Mouse (Mus musculus) cerebellum, postnatal 4 days (tissue): ENCODE results near the gene Olfr1385.
"Not testable (repeated sequence)": the region's sequence is repeated elsewhere in the genome, so short reads cannot be mapped to it uniquely, and the experiment has no call there.

Experiments
- DNase-seq, 2 experiments: peaks; one replicate each; pipeline ENCODE4 v3.0.0; 2022; ENCODE audit warnings: low spot score in 2 of 2, mixed read lengths in 1 of 2

Gene Olfr1385

DNA sequence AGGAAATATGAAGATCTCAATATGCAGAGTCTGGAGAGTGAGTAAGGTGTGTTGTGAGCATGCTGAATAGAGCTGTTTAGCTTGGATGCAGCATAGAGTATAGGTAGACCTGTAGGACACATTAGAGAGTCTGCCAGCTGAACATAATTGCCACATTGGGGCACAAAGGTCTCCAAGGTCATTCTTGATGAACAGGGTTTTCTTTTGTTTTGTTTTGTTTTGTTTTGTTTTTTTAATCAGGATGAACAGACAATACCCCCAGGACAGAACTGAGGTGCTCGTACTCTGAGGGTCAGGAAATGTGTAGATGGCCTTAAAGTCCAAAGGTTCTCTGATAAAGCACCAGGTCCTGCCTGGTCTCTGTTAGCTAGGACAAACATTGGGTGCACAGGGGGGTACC lies at the start of gene Olfr1385:
Gene Olfr1385, plus strand, starts transcription at position 301 of the 400 bp plus-strand sequence.
- not testable (repeated sequence) for DNase-seq

DNA sequence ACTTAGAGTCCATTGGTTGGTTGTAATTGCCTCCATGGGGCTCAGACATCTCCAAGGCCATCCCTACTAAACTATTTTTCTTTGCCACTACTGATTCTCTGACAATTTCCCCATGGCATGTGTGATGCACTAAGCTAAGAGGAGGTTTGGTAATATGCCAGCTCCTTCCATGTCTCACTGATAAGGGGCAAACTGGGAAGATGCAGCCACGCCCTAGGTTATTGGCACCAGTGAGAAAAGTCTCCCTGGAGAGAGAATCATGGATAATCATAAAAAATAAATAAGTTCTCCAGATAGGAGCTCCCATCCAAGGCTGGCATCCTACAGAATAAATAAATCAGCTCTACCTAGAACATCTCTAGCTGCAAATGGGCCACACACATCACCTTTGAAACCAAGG lies 33.8 kb upstream of the Olfr1385 start, which contains the start of gene Olfr1387:
Gene Olfr1387, plus strand, starts transcription at position 301 of the 400 bp plus-strand sequence.
- no peak for DNase-seq

GRCm38 (mm10) chr11:49464746-49465145 lies 24.1 kb upstream of the Olfr1385 start, which contains the start of gene Olfr1386:
Gene Olfr1386 (plus strand): TSS chr11:49465046.
- not testable (repeated sequence) for DNase-seq

GRCm38 (mm10) chr11:49485973-49486372 lies 2.9 kb upstream of the Olfr1385 start:
- no peak for DNase-seq

DNA sequence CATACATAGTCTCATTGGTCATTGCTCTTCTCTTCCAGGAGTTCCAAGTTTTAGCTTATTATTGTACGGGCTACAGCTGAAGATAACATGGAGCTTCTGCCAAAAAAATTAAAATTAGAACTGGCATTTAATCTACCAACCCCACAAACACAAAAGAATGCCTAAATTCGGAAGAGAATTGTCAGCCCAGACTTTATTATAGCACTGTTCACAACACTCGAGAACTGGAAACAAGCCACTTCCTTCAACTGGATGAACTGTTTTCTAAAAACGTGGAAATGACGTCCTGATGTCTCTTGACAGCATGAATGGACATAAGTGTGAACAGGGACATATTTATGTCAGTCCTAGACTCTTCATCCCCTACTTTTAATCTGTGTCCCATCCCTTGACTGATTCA lies 29.2 kb downstream of the Olfr1385 start:
- DNase-seq: no peak

DNA sequence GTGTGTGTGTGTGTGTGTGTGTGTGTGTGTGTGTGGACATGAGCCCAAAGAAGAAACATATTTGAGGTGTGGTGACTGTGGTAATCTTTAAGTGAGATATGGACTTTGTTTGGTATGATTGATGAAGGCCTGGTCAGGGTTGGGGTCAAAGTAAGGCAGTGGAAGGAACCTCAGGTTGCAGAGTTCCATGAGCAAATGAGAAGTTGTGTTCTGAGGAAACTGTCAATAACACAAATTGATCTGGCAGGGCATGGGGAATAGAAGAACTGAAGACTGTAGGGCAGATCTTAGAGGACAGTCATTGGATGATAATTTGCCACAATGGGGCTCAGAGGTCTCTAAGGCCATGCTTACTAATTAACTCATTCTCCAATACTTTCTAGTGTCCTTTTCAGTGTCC lies 30.5 kb downstream of the Olfr1385 start, which contains the start of gene Olfr1383:
Gene Olfr1383, plus strand, starts transcription at position 301 of the 400 bp plus-strand sequence.
- DNase-seq: no peak

DNA sequence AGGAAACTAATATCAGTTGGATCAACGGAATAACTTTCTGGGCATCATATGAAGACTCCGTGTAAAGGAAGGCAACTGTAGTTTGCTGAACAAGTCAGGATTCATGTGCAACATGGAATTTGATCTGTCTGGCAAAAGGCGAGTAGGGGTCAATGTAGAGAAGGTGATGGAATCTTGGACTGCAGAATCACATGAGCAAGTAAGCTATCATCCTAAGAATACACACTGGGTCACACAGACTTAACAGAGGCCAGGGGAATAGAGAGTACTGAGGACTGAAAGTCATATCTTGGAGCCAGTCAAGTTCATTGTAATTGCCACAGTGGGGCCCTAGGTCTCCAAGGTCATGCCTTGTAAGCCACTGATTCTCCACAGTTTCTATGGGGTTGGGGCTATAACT lies 39.1 kb downstream of the Olfr1385 start, which contains the start of gene Olfr1382:
Gene Olfr1382, plus strand, starts transcription at position 301 of the 400 bp plus-strand sequence.
- DNase-seq: no peak

DNA sequence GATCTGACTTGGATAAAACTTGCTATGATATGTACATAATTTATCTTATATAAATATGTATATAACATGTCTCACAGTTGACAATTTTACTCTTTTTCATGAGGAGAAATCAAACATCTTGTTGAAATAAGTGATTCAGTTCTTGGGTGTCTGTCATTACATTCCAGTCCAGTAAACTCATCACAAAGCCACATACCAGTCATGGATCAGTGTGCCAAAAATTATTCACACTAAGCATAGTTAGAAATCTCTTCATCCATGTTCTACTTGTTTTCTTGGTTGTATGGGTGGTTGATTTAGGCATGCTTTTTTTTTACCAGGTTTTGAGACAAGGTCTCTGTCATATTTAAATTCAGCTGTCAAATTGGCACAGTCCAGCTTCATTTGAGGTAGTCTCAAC lies 43.9 kb downstream of the Olfr1385 start:
- no peak for DNase-seq

DNA sequence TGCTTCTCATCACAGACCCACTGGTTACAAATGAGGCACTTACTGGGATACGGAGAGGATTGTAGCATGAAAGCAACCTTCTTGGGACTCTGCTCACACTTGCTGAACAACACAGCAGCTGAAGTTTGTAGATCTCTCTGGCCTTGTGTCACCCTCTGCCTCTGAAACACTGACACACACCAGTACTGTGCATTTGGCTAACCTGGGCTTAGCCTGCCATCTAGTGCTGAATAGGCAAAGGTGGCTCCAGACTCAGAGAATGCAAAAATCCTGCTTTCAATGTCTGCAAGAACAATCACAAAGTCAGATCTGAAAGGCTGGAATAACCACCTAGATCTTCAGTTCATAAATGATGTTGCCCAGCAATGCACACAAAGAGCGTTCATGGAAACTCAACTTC lies 47.8 kb downstream of the Olfr1385 start:
- DNase-seq: not testable (repeated sequence)

GRCm38 (mm10) chr11:49543149-49543548 lies 54.3 kb downstream of the Olfr1385 start, which contains the start of gene Olfr1381:
Gene Olfr1381 (plus strand): TSS chr11:49543449.
- DNase-seq: not testable (repeated sequence)
